Mouse (Mus musculus) kidney, embryonic 14.5 days (tissue): ENCODE results near the gene Susd6. TPM values are rescaled to one million over a fixed set of nuclear protein-coding genes. Genes with fewer than 3 reads are reported as not detected.

ENCODE experiments used
- ATAC-seq: fragments of 200-750 bp; cut with Nextera tagmentation; 2 replicates; pipeline ENCODE4 v1.8.0; 2017; ENCODE audit warnings: moderate number of reproducible peaks, mild to moderate bottlenecking, moderate TSS enrichment, moderate library complexity; ENCODE audit not compliant: low FRiP score, low TSS enrichment
- H3K27ac ChIP-seq: fragments of 300-500 bp; sonication (generic); 2 replicates; pipeline ENCODE4 v1.5.1; 2014; ENCODE audit warnings: low read depth, mild to moderate bottlenecking, low read length, moderate library complexity, mixed read lengths
- H3K27me3 ChIP-seq: fragments of 300-500 bp; sonication (generic); 2 replicates; pipeline ENCODE4 v1.6.1; 2014; ENCODE audit warnings: mild to moderate bottlenecking, low read length; ENCODE audit not compliant: control insufficient read depth, insufficient read depth
- H3K36me3 ChIP-seq: fragments of 300-500 bp; sonication (generic); 2 replicates; pipeline ENCODE4 v1.6.1; 2014; ENCODE audit warnings: low read length, mixed read lengths; ENCODE audit not compliant: control insufficient read depth, insufficient read depth
- H3K4me1 ChIP-seq: fragments of 300-500 bp; sonication (generic); 2 replicates; pipeline ENCODE4 v1.6.1; 2014; ENCODE audit warnings: low read length, mixed read lengths; ENCODE audit not compliant: control insufficient read depth, insufficient read depth
- H3K4me2 ChIP-seq: fragments of 300-500 bp; sonication (generic); replicated peaks from 2 replicates; pipeline ENCODE4 v1.6.1; 2014; ENCODE audit warnings: low read depth, mild to moderate bottlenecking, low read length
- H3K4me3 ChIP-seq: fragments of 300-500 bp; sonication (generic); 2 replicates; pipeline ENCODE4 v1.5.1; 2014; ENCODE audit warnings: mild to moderate bottlenecking, low read length
- H3K9ac ChIP-seq: fragments of 300-500 bp; sonication (generic); 2 replicates; pipeline ENCODE4 v1.6.1; 2014; ENCODE audit warnings: low read depth, mild to moderate bottlenecking, low read length, moderate library complexity
- H3K9me3 ChIP-seq: fragments of 300-500 bp; sonication (generic); 2 replicates; pipeline ENCODE4 v1.6.1; 2016; ENCODE audit warnings: low read length; ENCODE audit not compliant: control insufficient read depth
- WGBS: fragments of 180-500 bp; shearing (Covaris S2); extraction: QIAGEN DNeasy Blood & Tissue Kit; methylation state at CpG from one replicate; pipeline ENCODE4 v1.1.7; 2014; 5-methylcytosine and 5-hydroxymethylcytosine counted together
- polyA plus RNA-seq: library from polyadenylated mRNA; unstranded; fragments of >200 nt; fragmentation: Nextera tagmentation; extraction: Ambion mirVana; gene quantifications from 2 replicates; pipeline ENCODE4 v1.2.1, GENCODE M21; 2014

Gene Susd6
- polyA plus RNA-seq, 1 experiment from 2014 or later, result 15.6 TPM

GRCm38 (mm10) chr12:80834901-80835570 lies 44.7 kb downstream of the Susd6 start:
- no peak overlapping the region for H3K27ac ChIP-seq
- no peak overlapping the region for H3K4me3 ChIP-seq
- H3K9ac ChIP-seq, result no peak overlapping the region
- no peaks in the 10 kb centered on the region for H3K9me3 ChIP-seq
- 86% methylated on average over 8 of the region's 8 CpGs for WGBS
- H3K4me1 ChIP-seq, result peaks cover 14% of the 10 kb centered on the region; the same call in 1 of the 2 replicates
- no peak overlapping the region for H3K4me2 ChIP-seq
- ATAC-seq, result no peak
- H3K27me3 ChIP-seq, result no peaks in the 10 kb centered on the region
- no peaks in the 10 kb centered on the region for H3K36me3 ChIP-seq

- Histone ChIP-seq H3K36me3 (no peaks in the 10 kb centered on the region), H3K27me3 (no peaks in the 10 kb centered on the region), H3K9me3 (no peaks in the 10 kb centered on the region), H3K4me1 (peaks cover 14% of the 10 kb centered on the region; the same call in 1 of the 2 replicates), H3K4me3 (no peak overlapping the region), H3K9ac (no peak overlapping the region), H3K27ac (no peak overlapping the region), H3K4me2 (no peak overlapping the region)
- WGBS, result 41% methylated on average over 3 of the region's 3 CpGs
- no peak for ATAC-seq
These were observed 47.3 kb downstream of the Susd6 start for GRCm38 (mm10) chr12:80837614-80838013.

- H3K27ac ChIP-seq, result no peak overlapping the region
- ATAC-seq, result no peak
- H3K27me3 ChIP-seq, result no peaks in the 10 kb centered on the region
- H3K9ac ChIP-seq, result no peak overlapping the region
- peaks cover 14% of the 10 kb centered on the region; the same call in 1 of the 2 replicates for H3K4me1 ChIP-seq
- no peak overlapping the region for H3K4me2 ChIP-seq
- H3K4me3 ChIP-seq, result no peak overlapping the region
- H3K9me3 ChIP-seq, result no peaks in the 10 kb centered on the region
- no peaks in the 10 kb centered on the region for H3K36me3 ChIP-seq
These were observed 48.0 kb downstream of the Susd6 start for GRCm38 (mm10) chr12:80838271-80838670.

GRCm38 (mm10) chr12:80838787-80839186 lies 48.5 kb downstream of the Susd6 start:
- H3K36me3 ChIP-seq, result no peaks in the 10 kb centered on the region
- H3K4me1 ChIP-seq, result peaks cover 19% of the 10 kb centered on the region
- ATAC-seq, result no peak
- no peak overlapping the region for H3K9ac ChIP-seq
- H3K9me3 ChIP-seq, result no peaks in the 10 kb centered on the region
- no peak overlapping the region for H3K4me3 ChIP-seq
- H3K4me2 ChIP-seq, result no peak overlapping the region
- H3K27ac ChIP-seq, result no peak overlapping the region
- 84% methylated on average over 2 of the region's 2 CpGs for WGBS
- H3K27me3 ChIP-seq, result no peaks in the 10 kb centered on the region

- no peak overlapping the region for H3K27ac ChIP-seq
- H3K4me2 ChIP-seq, result no peak overlapping the region
- peaks cover 27% of the 10 kb centered on the region for H3K4me1 ChIP-seq
- no peaks in the 10 kb centered on the region for H3K9me3 ChIP-seq
- H3K9ac ChIP-seq, result no peak overlapping the region
- no peak for ATAC-seq
- H3K4me3 ChIP-seq, result no peak overlapping the region
- no peaks in the 10 kb centered on the region for H3K36me3 ChIP-seq
- WGBS, result 66% methylated on average over 2 of the region's 2 CpGs
- H3K27me3 ChIP-seq, result no peaks in the 10 kb centered on the region
These were observed 49.3 kb downstream of the Susd6 start for GRCm38 (mm10) chr12:80839631-80840030.

- Histone ChIP-seq H3K27me3 (no peaks in the 10 kb centered on the region), H3K36me3 (no peaks in the 10 kb centered on the region), H3K4me3 (no peak overlapping the region), H3K9ac (no peak overlapping the region), H3K27ac (no peak overlapping the region), H3K9me3 (no peaks in the 10 kb centered on the region), H3K4me1 (peaks cover 33% of the 10 kb centered on the region), H3K4me2 (no peak overlapping the region)
- 88% methylated on average over 1 of the region's 1 CpGs for WGBS
- ATAC-seq, result no peak
These were observed 51.3 kb downstream of the Susd6 start for GRCm38 (mm10) chr12:80841618-80842017.

GRCm38 (mm10) chr12:80842609-80843008 lies 52.3 kb downstream of the Susd6 start:
- Histone ChIP-seq H3K4me1 (peaks cover 36% of the 10 kb centered on the region), H3K9ac (no peak overlapping the region), H3K27me3 (no peaks in the 10 kb centered on the region), H3K9me3 (no peaks in the 10 kb centered on the region), H3K36me3 (no peaks in the 10 kb centered on the region), H3K27ac (no peak overlapping the region), H3K4me2 (no peak overlapping the region), H3K4me3 (no peak overlapping the region)
- 100% methylated on average over 1 of the region's 1 CpGs for WGBS
- no peak for ATAC-seq

GRCm38 (mm10) chr12:80843236-80843635 lies 52.9 kb downstream of the Susd6 start:
- no peak overlapping the region for H3K9ac ChIP-seq
- no peak overlapping the region; the same call in 1 of the 2 replicates for H3K27ac ChIP-seq
- peaks cover 31% of the 10 kb centered on the region for H3K4me1 ChIP-seq
- 62% methylated on average over 2 of the region's 2 CpGs for WGBS
- H3K27me3 ChIP-seq, result no peaks in the 10 kb centered on the region
- ATAC-seq, result no peak
- no peak overlapping the region for H3K4me2 ChIP-seq
- H3K4me3 ChIP-seq, result no peak overlapping the region
- no peaks in the 10 kb centered on the region for H3K36me3 ChIP-seq
- no peaks in the 10 kb centered on the region for H3K9me3 ChIP-seq

GRCm38 (mm10) chr12:80843651-80844444 lies 53.5 kb downstream of the Susd6 start:
- peak; percentile 81; the same call in 1 of the 2 replicates for ATAC-seq
- no peak overlapping the region for H3K9ac ChIP-seq
- H3K4me1 ChIP-seq, result peaks cover 25% of the 10 kb centered on the region
- peak overlapping the region; percentile 66 for H3K27ac ChIP-seq
- no peak overlapping the region for H3K4me3 ChIP-seq
- H3K9me3 ChIP-seq, result no peaks in the 10 kb centered on the region
- H3K36me3 ChIP-seq, result no peaks in the 10 kb centered on the region
- H3K4me2 ChIP-seq, result no peak overlapping the region
- H3K27me3 ChIP-seq, result no peaks in the 10 kb centered on the region
- WGBS, result 51% methylated on average over 4 of the region's 4 CpGs
